Mouse (Mus musculus) kidney, postnatal 0 days (tissue): ENCODE results near the gene Dlg1. TPM values are rescaled to one million over a fixed set of nuclear protein-coding genes. Genes with fewer than 3 reads are reported as not detected.

Experiments used
- ATAC-seq: fragments of 200-750 bp; cut with Nextera tagmentation; replicated peaks from 2 replicates; pipeline ENCODE4 v1.8.0; 2017; ENCODE audit warnings: low read depth, moderate number of reproducible peaks, moderate TSS enrichment, moderate library complexity; ENCODE audit not compliant: low FRiP score
- DNase-seq: peaks from one replicate; pipeline ENCODE4 v3.0.0-alpha.2; 2016; ENCODE audit warnings: low spot score
- H3K27ac ChIP-seq: fragments of 300-500 bp; sonication (generic); 2 replicates; pipeline ENCODE4 v1.5.1; 2014; ENCODE audit warnings: mild to moderate bottlenecking
- H3K27me3 ChIP-seq: fragments of 300-500 bp; sonication (generic); 2 replicates; pipeline ENCODE4 v1.6.1; 2014; ENCODE audit warnings: low read length, mixed read lengths; ENCODE audit not compliant: insufficient read depth
- H3K36me3 ChIP-seq: fragments of 300-500 bp; sonication (generic); 2 replicates; pipeline ENCODE4 v1.6.1; 2014; ENCODE audit warnings: low read length, mixed read lengths; ENCODE audit not compliant: insufficient read depth
- H3K4me1 ChIP-seq: fragments of 300-500 bp; sonication (generic); replicated peaks from 2 replicates; pipeline ENCODE4 v1.6.1; 2014; ENCODE audit warnings: antibody characterized with exemption, low read length, mixed read lengths; ENCODE audit not compliant: insufficient read depth
- H3K4me2 ChIP-seq: fragments of 300-500 bp; sonication (generic); 2 replicates; pipeline ENCODE4 v1.6.1; 2014; ENCODE audit warnings: mild to moderate bottlenecking, low read length, moderate library complexity, mixed read lengths
- H3K4me3 ChIP-seq: fragments of 300-500 bp; sonication (generic); replicated peaks from 2 replicates; pipeline ENCODE4 v1.5.1; 2014; ENCODE audit warnings: low read depth, low read length
- H3K9ac ChIP-seq: fragments of 300-500 bp; sonication (generic); 2 replicates; pipeline ENCODE4 v1.6.1; 2014; ENCODE audit warnings: low read depth, low read length
- H3K9me3 ChIP-seq: fragments of 300-500 bp; sonication (generic); replicated peaks from 2 replicates; pipeline ENCODE4 v1.6.1; 2016; ENCODE audit warnings: low read length, inconsistent platforms, mixed read lengths
- CTCF ChIP-seq: IDR thresholded peaks from 2 replicates; pipeline ENCODE4 v1.5.1; 2016; ENCODE audit warnings: antibody characterized with exemption, low read depth, mild to moderate bottlenecking, moderate library complexity
- WGBS: fragments of 180-500 bp; shearing (Covaris S2); extraction: QIAGEN DNeasy Blood & Tissue Kit; methylation state at CpG from one replicate; pipeline ENCODE4 v1.1.7; 2014; 5-methylcytosine and 5-hydroxymethylcytosine counted together
- polyA plus RNA-seq: library from polyadenylated mRNA; unstranded; fragments of >200 nt; fragmentation: Nextera tagmentation; extraction: Ambion mirVana; gene quantifications from 2 replicates; pipeline ENCODE4 v1.2.1, GENCODE M21; 2015

The Dlg1 gene
- polyA plus RNA-seq, 1 experiment from 2014 or later: 19.3 TPM

GRCm38 (mm10) chr16:31756436-31756835 is 93.2 kb downstream of the Dlg1 start:
- TF ChIP-seq CTCF: no peak
- ATAC-seq: no peak
- no peak for DNase-seq
- no peaks in the 10 kb centered on the region for H3K9me3 ChIP-seq
- WGBS: 85% methylated on average over 5 of the region's 5 CpGs
- no peak overlapping the region for H3K9ac ChIP-seq
- no peak overlapping the region for H3K4me2 ChIP-seq
- no peaks in the 10 kb centered on the region for H3K4me1 ChIP-seq
- no peak overlapping the region for H3K4me3 ChIP-seq
- H3K27ac ChIP-seq: no peak overlapping the region
- no peaks in the 10 kb centered on the region for H3K36me3 ChIP-seq
- no peaks in the 10 kb centered on the region for H3K27me3 ChIP-seq

GRCm38 (mm10) chr16:31757606-31758005 is 94.4 kb downstream of the Dlg1 start:
- WGBS: 72% methylated on average over 1 of the region's 1 CpGs
- Histone ChIP-seq H3K9ac (no peak overlapping the region), H3K9me3 (no peaks in the 10 kb centered on the region)

GRCm38 (mm10) chr16:31759416-31759815 is 96.2 kb downstream of the Dlg1 start:
- WGBS: 54% methylated on average over 6 of the region's 6 CpGs
- ATAC-seq (no peak), DNase-seq (no peak)
- Histone ChIP-seq H3K4me2 (no peak overlapping the region), H3K9me3 (no peaks in the 10 kb centered on the region), H3K27me3 (no peaks in the 10 kb centered on the region), H3K9ac (no peak overlapping the region), H3K4me1 (no peaks in the 10 kb centered on the region), H3K27ac (no peak overlapping the region), H3K4me3 (no peak overlapping the region), H3K36me3 (no peaks in the 10 kb centered on the region)
- TF ChIP-seq CTCF: no peak

More at GRCm38 (mm10) chr16:31757606-31758005, 94.4 kb downstream of the Dlg1 start:
- no peak overlapping the region for H3K4me3 ChIP-seq
- H3K27me3 ChIP-seq: no peaks in the 10 kb centered on the region
- DNase-seq (no peak), ATAC-seq (no peak)
- H3K27ac ChIP-seq: no peak overlapping the region
- H3K4me2 ChIP-seq: no peak overlapping the region
- H3K4me1 ChIP-seq: no peaks in the 10 kb centered on the region
- TF ChIP-seq CTCF: no peak
- H3K36me3 ChIP-seq: no peaks in the 10 kb centered on the region

- Histone ChIP-seq H3K4me3 (no peak overlapping the region), H3K9me3 (no peaks in the 10 kb centered on the region), H3K9ac (no peak overlapping the region), H3K27me3 (no peaks in the 10 kb centered on the region), H3K27ac (no peak overlapping the region), H3K4me1 (no peaks in the 10 kb centered on the region), H3K4me2 (no peak overlapping the region), H3K36me3 (no peaks in the 10 kb centered on the region)
- TF ChIP-seq CTCF: no peak
- 96% methylated on average over 6 of the region's 6 CpGs for WGBS
- DNase-seq: no peak
- ATAC-seq: no peak
Observed at GRCm38 (mm10) chr16:31766298-31766697, 103.1 kb downstream of the Dlg1 start.

- Histone ChIP-seq H3K4me3 (no peak overlapping the region), H3K4me1 (no peaks in the 10 kb centered on the region), H3K27ac (no peak overlapping the region), H3K27me3 (no peaks in the 10 kb centered on the region), H3K9ac (no peak overlapping the region), H3K4me2 (no peak overlapping the region), H3K36me3 (no peaks in the 10 kb centered on the region), H3K9me3 (no peaks in the 10 kb centered on the region)
- no peak for TF ChIP-seq CTCF
- DNase-seq (peak; percentile 24), ATAC-seq (no peak)
- 48% methylated on average over 3 of the region's 3 CpGs for WGBS
Observed at GRCm38 (mm10) chr16:31766715-31767114, 103.5 kb downstream of the Dlg1 start.

GRCm38 (mm10) chr16:31775924-31776323 is 112.7 kb downstream of the Dlg1 start:
- Histone ChIP-seq H3K36me3 (no peaks in the 10 kb centered on the region), H3K4me1 (no peaks in the 10 kb centered on the region), H3K9ac (no peak overlapping the region), H3K4me3 (no peak overlapping the region), H3K4me2 (no peak overlapping the region), H3K27ac (no peak overlapping the region), H3K27me3 (no peaks in the 10 kb centered on the region), H3K9me3 (no peaks in the 10 kb centered on the region)
- TF ChIP-seq CTCF: no peak
- ATAC-seq (no peak), DNase-seq (no peak)
- WGBS: 84% methylated on average over 10 of the region's 10 CpGs

- 60% methylated on average over 6 of the region's 6 CpGs for WGBS
- H3K4me3 ChIP-seq: no peak overlapping the region
- H3K9me3 ChIP-seq: no peaks in the 10 kb centered on the region
- no peak overlapping the region for H3K27ac ChIP-seq
- H3K4me1 ChIP-seq: no peaks in the 10 kb centered on the region
- ATAC-seq (no peak), DNase-seq (no peak)
- H3K27me3 ChIP-seq: no peaks in the 10 kb centered on the region
- no peak overlapping the region for H3K4me2 ChIP-seq
- H3K36me3 ChIP-seq: no peaks in the 10 kb centered on the region
- TF ChIP-seq CTCF: no peak
- no peak overlapping the region for H3K9ac ChIP-seq
Observed at GRCm38 (mm10) chr16:31781015-31781414, 117.8 kb downstream of the Dlg1 start.
